Mouse (Mus musculus) kidney, postnatal 0 days (tissue): ENCODE measurements around the gene Heatr5a. TPM values are rescaled to one million over a fixed set of nuclear protein-coding genes. Genes with fewer than 3 reads are reported as not detected.
A peak's percentile ranks its signal among the peaks of the same experiment; 100 is the strongest.

ENCODE experiments used
- ATAC-seq: fragments of 200-750 bp; cut with Nextera tagmentation; replicated peaks from 2 replicates; pipeline ENCODE4 v1.8.0; 2017; ENCODE audit warnings: low read depth, moderate number of reproducible peaks, moderate TSS enrichment, moderate library complexity; ENCODE audit not compliant: low FRiP score
- DNase-seq: peaks from one replicate; pipeline ENCODE4 v3.0.0-alpha.2; 2016; ENCODE audit warnings: low spot score
- H3K27ac ChIP-seq: fragments of 300-500 bp; sonication (generic); 2 replicates; pipeline ENCODE4 v1.5.1; 2014; ENCODE audit warnings: mild to moderate bottlenecking
- H3K27me3 ChIP-seq: fragments of 300-500 bp; sonication (generic); 2 replicates; pipeline ENCODE4 v1.6.1; 2014; ENCODE audit warnings: low read length, mixed read lengths; ENCODE audit not compliant: insufficient read depth
- H3K36me3 ChIP-seq: fragments of 300-500 bp; sonication (generic); 2 replicates; pipeline ENCODE4 v1.6.1; 2014; ENCODE audit warnings: low read length, mixed read lengths; ENCODE audit not compliant: insufficient read depth
- H3K4me1 ChIP-seq: fragments of 300-500 bp; sonication (generic); replicated peaks from 2 replicates; pipeline ENCODE4 v1.6.1; 2014; ENCODE audit warnings: antibody characterized with exemption, low read length, mixed read lengths; ENCODE audit not compliant: insufficient read depth
- H3K4me2 ChIP-seq: fragments of 300-500 bp; sonication (generic); 2 replicates; pipeline ENCODE4 v1.6.1; 2014; ENCODE audit warnings: mild to moderate bottlenecking, low read length, moderate library complexity, mixed read lengths
- H3K4me3 ChIP-seq: fragments of 300-500 bp; sonication (generic); replicated peaks from 2 replicates; pipeline ENCODE4 v1.5.1; 2014; ENCODE audit warnings: low read depth, low read length
- H3K9ac ChIP-seq: fragments of 300-500 bp; sonication (generic); 2 replicates; pipeline ENCODE4 v1.6.1; 2014; ENCODE audit warnings: low read depth, low read length
- H3K9me3 ChIP-seq: fragments of 300-500 bp; sonication (generic); replicated peaks from 2 replicates; pipeline ENCODE4 v1.6.1; 2016; ENCODE audit warnings: low read length, inconsistent platforms, mixed read lengths
- CTCF ChIP-seq: IDR thresholded peaks from 2 replicates; pipeline ENCODE4 v1.5.1; 2016; ENCODE audit warnings: antibody characterized with exemption, low read depth, mild to moderate bottlenecking, moderate library complexity
- WGBS: fragments of 180-500 bp; shearing (Covaris S2); extraction: QIAGEN DNeasy Blood & Tissue Kit; methylation state at CpG from one replicate; pipeline ENCODE4 v1.1.7; 2014; 5-methylcytosine and 5-hydroxymethylcytosine counted together
- polyA plus RNA-seq: library from polyadenylated mRNA; unstranded; fragments of >200 nt; fragmentation: Nextera tagmentation; extraction: Ambion mirVana; gene quantifications from 2 replicates; pipeline ENCODE4 v1.2.1, GENCODE M21; 2015

Gene Heatr5a
- polyA plus RNA-seq, 1 experiment from 2014 or later: 3.7 TPM

DNA sequence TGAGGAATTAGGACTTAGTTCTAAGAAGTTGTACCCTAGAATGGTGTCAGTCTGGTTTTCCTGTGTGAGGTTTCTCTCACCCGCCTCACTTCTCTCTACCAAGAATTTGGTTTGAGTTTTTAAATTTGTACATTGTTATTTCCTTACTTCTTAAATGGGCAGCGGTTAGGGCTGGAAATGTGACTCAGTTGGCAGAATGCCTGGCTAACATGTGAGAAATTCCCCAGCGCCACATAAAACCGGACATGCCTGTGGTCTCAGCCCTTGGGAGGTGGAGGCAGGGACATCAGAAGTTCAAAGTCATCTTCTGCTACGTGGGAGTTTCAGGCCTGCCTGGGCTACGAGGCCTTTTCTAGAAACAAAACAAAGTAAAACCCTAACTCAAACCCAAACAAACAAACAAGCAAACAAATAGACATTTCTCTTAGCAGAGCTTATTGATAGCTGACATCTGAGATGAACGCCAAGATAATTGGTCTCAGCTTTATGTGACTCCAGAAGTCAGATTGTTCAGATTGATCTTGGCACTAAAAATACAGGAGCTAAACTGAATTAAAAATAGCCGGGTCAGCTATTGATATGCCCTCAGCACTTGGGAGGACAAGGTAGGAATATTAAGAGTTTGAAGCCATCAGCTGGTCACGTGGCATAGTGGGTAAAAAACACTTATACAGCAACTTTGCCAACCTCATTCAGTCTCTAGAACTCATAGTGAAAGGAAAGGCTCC lies 123.0 kb downstream of the Heatr5a start:
- Histone ChIP-seq H3K27me3 (no peaks in the 10 kb centered on the region), H3K36me3 (no peaks in the 10 kb centered on the region), H3K4me3 (no peak overlapping the region), H3K4me1 (no peaks in the 10 kb centered on the region), H3K4me2 (no peak overlapping the region), H3K27ac (no peak overlapping the region), H3K9ac (no peak overlapping the region), H3K9me3 (no peaks in the 10 kb centered on the region)
- TF ChIP-seq CTCF: no peak
- 63% methylated on average over 9 of the region's 9 CpGs for WGBS
- ATAC-seq: no peak
- peak; percentile 41 for DNase-seq

GRCm38 (mm10) chr12:51845261-51845660 lies 125.9 kb downstream of the Heatr5a start:
- H3K4me2 ChIP-seq: peak overlapping the region; percentile 59
- peak overlapping the region; percentile 90 for H3K27ac ChIP-seq
- ATAC-seq: peak; percentile 18
- H3K9me3 ChIP-seq: no peaks in the 10 kb centered on the region
- DNase-seq: no peak
- no peaks in the 10 kb centered on the region for H3K27me3 ChIP-seq
- H3K4me3 ChIP-seq: peak overlapping the region; percentile 42
- H3K9ac ChIP-seq: no peak overlapping the region
- WGBS: 32% methylated on average over 1 of the region's 1 CpGs
- H3K4me1 ChIP-seq: no peaks in the 10 kb centered on the region
- H3K36me3 ChIP-seq: no peaks in the 10 kb centered on the region
- TF ChIP-seq CTCF: no peak

GRCm38 (mm10) chr12:51844771-51845256 lies 126.3 kb downstream of the Heatr5a start:
- Histone ChIP-seq H3K4me3 (peak overlapping the region; percentile 42), H3K9ac (peak overlapping the region; percentile 57), H3K36me3 (no peaks in the 10 kb centered on the region), H3K27me3 (no peaks in the 10 kb centered on the region), H3K9me3 (no peaks in the 10 kb centered on the region), H3K27ac (peak overlapping the region; percentile 90), H3K4me1 (no peaks in the 10 kb centered on the region), H3K4me2 (peak overlapping the region; percentile 59)
- no peak for TF ChIP-seq CTCF
- WGBS: under 1% methylated on average over 17 of the region's 17 CpGs
- peak; percentile 99 for ATAC-seq
- peak; percentile 93 for DNase-seq

- ATAC-seq: no peak
- no peaks in the 10 kb centered on the region for H3K36me3 ChIP-seq
- no peaks in the 10 kb centered on the region for H3K4me1 ChIP-seq
- no peak overlapping the region for H3K9ac ChIP-seq
- TF ChIP-seq CTCF: no peak
- H3K4me3 ChIP-seq: peak overlapping the region; percentile 42; the same call in 1 of the 2 replicates
- peak overlapping the region; percentile 59 for H3K4me2 ChIP-seq
- H3K27me3 ChIP-seq: no peaks in the 10 kb centered on the region
- H3K27ac ChIP-seq: peak overlapping the region; percentile 90
- no peak for DNase-seq
- 39% methylated on average over 15 of the region's 15 CpGs for WGBS
- H3K9me3 ChIP-seq: no peaks in the 10 kb centered on the region
Measured at GRCm38 (mm10) chr12:51843576-51844520, 127.3 kb downstream of the Heatr5a start.

DNA sequence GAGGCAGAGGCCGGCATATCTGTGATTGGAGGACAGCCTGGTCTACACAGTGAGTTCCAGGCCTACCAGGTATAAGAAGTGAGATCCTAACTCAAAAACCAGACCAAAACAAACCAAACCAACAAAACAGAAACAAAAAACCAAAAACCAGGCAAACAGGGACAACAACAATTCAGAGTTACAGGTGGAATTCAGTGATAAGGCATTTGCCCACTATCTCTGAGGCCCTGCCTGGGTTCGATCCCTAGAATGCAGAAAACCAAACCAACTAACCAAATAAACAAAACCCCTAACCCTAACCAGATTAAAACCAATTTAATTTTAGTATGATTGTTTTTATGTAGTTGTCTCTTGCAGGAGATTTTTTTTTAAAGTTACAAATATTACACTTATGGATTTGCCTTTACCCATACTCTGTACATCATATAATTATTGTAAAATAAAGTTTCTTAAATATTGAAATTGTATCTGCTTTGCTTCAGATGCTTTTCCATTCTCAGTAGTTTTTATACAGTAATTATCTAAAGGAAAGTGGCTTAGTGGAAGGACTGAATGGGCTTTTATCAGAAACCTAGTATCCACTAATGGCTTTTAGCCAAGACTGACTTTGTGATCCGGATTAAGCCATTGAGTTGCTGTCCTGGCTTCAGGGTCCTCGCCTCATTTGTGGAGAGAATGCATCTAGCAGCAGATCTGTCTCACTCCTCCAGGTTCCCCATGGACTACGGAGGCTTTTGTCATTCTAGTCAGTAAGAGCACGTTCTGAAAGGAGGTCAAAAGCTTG lies 128.8 kb downstream of the Heatr5a start:
- no peaks in the 10 kb centered on the region for H3K27me3 ChIP-seq
- H3K4me3 ChIP-seq: no peak overlapping the region
- DNase-seq (no peak), ATAC-seq (no peak)
- 75% methylated on average over 6 of the region's 6 CpGs for WGBS
- TF ChIP-seq CTCF: no peak
- H3K4me2 ChIP-seq: no peak overlapping the region
- no peaks in the 10 kb centered on the region for H3K36me3 ChIP-seq
- H3K9me3 ChIP-seq: no peaks in the 10 kb centered on the region
- H3K4me1 ChIP-seq: no peaks in the 10 kb centered on the region
- no peak overlapping the region for H3K9ac ChIP-seq
- no peak overlapping the region for H3K27ac ChIP-seq
